Mouse (Mus musculus): ENCODE results near the gene Hnrnpk. TPM values are rescaled to one million over a fixed set of nuclear protein-coding genes. Genes with fewer than 3 reads are reported as not detected.
"Not testable (repeated sequence)": the region's sequence is repeated elsewhere in the genome, so short reads cannot be mapped to it uniquely, and the experiment has no call there.

Hnrnpk gene
- polyA plus RNA-seq, 1 experiment from 2014 or later = 1,646 TPM

DNA sequence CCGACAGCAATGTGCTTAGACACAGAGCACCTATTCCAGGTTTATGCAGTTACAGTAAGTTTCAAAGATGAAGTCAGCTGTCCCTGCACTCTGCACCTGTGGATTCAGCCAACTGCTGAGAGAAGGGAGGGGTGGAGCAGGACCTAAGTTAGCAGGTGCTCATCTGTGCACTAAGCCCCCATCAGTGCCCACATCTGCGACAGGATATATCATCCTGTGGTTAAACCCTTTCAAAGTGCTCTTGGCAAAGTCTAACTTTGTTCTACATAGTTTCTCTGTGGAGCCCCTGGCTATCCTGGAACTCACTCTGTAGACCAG, 30.0 kb downstream of the Hnrnpk start:
- Histone ChIP-seq H3K36me3 (ENCODE audit: control insufficient read depth, insufficient read depth, low read length) (no peaks in the 10 kb centered on the region), H3K27me3 (ENCODE audit: control insufficient read depth, insufficient read depth, low read depth, low read length) (no peaks in the 10 kb centered on the region), H3K4me2 (ENCODE audit: low read depth, low read length) (no peak overlapping the region), H3K9ac (ENCODE audit: low read length) (no peak overlapping the region), H3K27ac (ENCODE audit: low read length) (no peak overlapping the region), H3K9me3 (ENCODE audit: control insufficient read depth, low read length) (peaks cover 9% of the 10 kb centered on the region; the same call in 1 of the 2 replicates), H3K4me1 (replicated peaks; ENCODE audit: control insufficient read depth, insufficient read depth, low read length) (no peaks in the 10 kb centered on the region), H3K4me3 (ENCODE audit: low read length) (no peak overlapping the region)
- ATAC-seq (ENCODE audit: low read depth) = 0 out of 2 replicates have a peak, but pooled peaks have one; percentile 7
- WGBS = 76% methylated on average over 2 of the region's 2 CpGs

DNA sequence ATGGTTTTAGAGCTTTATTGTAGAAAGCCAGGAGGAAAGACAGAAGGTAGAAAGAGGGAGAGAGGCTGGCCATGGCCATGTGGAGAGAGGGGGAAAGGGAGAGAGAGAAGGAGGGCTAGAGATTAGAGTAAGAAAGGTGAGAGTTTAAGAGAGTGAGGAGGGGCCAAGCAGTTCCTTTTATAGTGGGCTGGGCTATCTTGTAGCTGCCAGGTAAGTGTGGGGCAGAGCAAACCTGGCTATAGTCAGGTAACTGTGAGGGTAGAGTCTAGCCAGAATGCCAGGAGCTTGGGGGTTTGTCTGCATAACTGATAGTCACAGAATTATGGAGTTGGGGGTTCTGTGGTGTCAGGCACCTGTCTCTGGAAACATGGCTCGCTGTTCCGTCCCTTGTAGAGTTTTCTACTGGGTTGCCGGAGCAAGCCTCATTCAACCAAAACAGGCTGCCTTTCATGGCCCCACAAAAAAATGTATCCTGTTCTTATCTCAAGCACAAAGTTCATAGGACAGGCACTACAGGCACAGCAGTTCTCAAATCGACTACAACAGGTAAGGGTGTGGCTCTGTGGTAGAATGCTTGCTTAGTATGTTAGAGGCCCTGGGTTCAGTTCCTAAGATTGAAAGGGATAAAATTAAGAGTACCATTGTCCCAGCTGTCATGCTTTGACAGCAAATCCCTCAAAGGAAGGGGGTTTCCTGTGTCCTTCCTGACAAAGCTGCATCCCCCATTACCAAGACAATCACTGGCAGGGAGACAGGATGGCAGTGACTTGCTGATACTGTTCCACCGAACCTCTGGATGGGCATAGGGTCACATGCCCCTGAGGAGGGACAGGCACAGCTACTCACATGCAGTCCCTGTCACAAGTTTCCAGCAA, 30.6 kb downstream of the Hnrnpk start:
- H3K9ac ChIP-seq (ENCODE audit: low read length) = no peak overlapping the region
- 0 out of 2 replicates have a peak, but pooled peaks have one; percentile 54 for ATAC-seq (ENCODE audit: low read depth)
- H3K4me1 ChIP-seq (replicated peaks; ENCODE audit: control insufficient read depth, insufficient read depth, low read length) = no peaks in the 10 kb centered on the region
- peaks cover 9% of the 10 kb centered on the region; the same call in 1 of the 2 replicates for H3K9me3 ChIP-seq (ENCODE audit: control insufficient read depth, low read length)
- H3K27me3 ChIP-seq (ENCODE audit: control insufficient read depth, insufficient read depth, low read depth, low read length) = no peaks in the 10 kb centered on the region
- H3K36me3 ChIP-seq (ENCODE audit: control insufficient read depth, insufficient read depth, low read length) = no peaks in the 10 kb centered on the region
- 69% methylated on average over 5 of the region's 5 CpGs for WGBS
- no peak overlapping the region for H3K27ac ChIP-seq (ENCODE audit: low read length)
- no peak overlapping the region for H3K4me3 ChIP-seq (ENCODE audit: low read length)
- H3K4me2 ChIP-seq (ENCODE audit: low read depth, low read length) = no peak overlapping the region

DNA sequence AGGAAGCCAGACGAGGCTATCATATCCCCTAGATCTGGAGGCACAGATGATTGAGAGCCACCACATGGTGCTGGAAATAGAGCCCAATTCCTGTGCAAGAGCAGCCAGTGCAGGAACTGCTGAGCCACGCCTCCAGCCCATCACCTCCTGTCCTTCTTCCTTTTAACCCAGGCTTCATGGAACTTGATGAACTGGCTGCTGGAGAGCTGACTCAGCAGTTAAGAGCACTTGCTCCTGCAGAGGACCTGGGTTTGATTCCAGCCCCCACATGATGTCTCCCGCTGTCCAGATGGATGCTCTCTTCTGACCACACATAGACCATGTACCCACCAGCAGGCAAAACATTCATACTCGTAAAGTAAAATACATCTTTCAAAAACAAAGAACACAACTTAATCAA, 34.3 kb downstream of the Hnrnpk start:
- WGBS = 55% methylated on average over 4 of the region's 4 CpGs
- no peaks in the 10 kb centered on the region for H3K27me3 ChIP-seq (ENCODE audit: control insufficient read depth, insufficient read depth, low read depth, low read length)
- H3K4me2 ChIP-seq (ENCODE audit: low read depth, low read length) = no peak overlapping the region
- no peaks in the 10 kb centered on the region for H3K9me3 ChIP-seq (ENCODE audit: control insufficient read depth, low read length)
- no peaks in the 10 kb centered on the region for H3K36me3 ChIP-seq (ENCODE audit: control insufficient read depth, insufficient read depth, low read length)
- no peaks in the 10 kb centered on the region for H3K4me1 ChIP-seq (replicated peaks; ENCODE audit: control insufficient read depth, insufficient read depth, low read length)
- no peak overlapping the region for H3K9ac ChIP-seq (ENCODE audit: low read length)
- no peak overlapping the region for H3K27ac ChIP-seq (ENCODE audit: low read length)
- H3K4me3 ChIP-seq (ENCODE audit: low read length) = no peak overlapping the region
- no peak for ATAC-seq (ENCODE audit: low read depth)

DNA sequence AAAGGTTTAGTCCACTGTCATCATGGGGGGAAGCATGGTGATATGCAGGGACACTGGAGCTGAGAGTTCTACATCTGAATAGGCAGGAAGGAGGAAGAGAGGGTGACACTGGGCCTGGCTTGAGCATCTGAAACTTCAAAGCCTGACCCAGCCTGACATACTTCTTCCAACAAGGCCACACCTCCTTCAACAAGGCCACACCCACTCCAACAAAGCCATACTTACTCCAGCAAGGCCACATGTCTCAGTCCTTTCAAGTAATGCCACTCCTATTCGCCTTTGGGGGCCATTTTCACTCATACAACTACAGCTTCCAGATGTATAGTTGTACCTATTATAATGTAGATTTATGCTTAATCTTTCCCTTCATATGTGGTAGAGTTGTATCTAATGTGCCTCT, 35.5 kb downstream of the Hnrnpk start:
- Histone ChIP-seq H3K4me2 (ENCODE audit: low read depth, low read length) (no peak overlapping the region), H3K27ac (ENCODE audit: low read length) (no peak overlapping the region), H3K9ac (ENCODE audit: low read length) (no peak overlapping the region), H3K4me3 (ENCODE audit: low read length) (no peak overlapping the region), H3K36me3 (ENCODE audit: control insufficient read depth, insufficient read depth, low read length) (no peaks in the 10 kb centered on the region), H3K9me3 (ENCODE audit: control insufficient read depth, low read length) (no peaks in the 10 kb centered on the region), H3K4me1 (replicated peaks; ENCODE audit: control insufficient read depth, insufficient read depth, low read length) (no peaks in the 10 kb centered on the region), H3K27me3 (ENCODE audit: control insufficient read depth, insufficient read depth, low read depth, low read length) (no peaks in the 10 kb centered on the region)
- WGBS = 76% methylated on average over 1 of the region's 1 CpGs
- ATAC-seq (ENCODE audit: low read depth) = no peak

DNA sequence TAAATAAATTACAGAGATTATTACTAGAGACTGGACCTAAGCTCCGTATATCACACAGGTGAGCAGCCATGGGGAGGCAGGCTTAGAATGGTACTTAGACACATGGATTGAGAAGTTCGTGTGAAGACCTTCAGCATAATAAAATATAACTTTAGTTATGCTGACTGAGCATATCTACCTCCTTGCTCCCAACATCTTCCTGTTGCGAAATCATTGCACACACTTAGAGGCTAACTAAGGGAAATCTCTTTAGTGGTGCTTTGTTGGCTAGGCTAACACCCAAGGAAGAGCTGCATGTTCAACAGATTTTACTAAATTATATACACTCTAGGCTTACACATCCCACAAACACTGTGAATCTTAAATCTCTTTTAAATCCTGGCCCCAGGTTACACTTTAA, 36.8 kb downstream of the Hnrnpk start:
- Histone ChIP-seq H3K9ac (ENCODE audit: low read length) (no peak overlapping the region), H3K4me2 (ENCODE audit: low read depth, low read length) (no peak overlapping the region), H3K36me3 (ENCODE audit: control insufficient read depth, insufficient read depth, low read length) (no peaks in the 10 kb centered on the region), H3K9me3 (ENCODE audit: control insufficient read depth, low read length) (peaks cover 2% of the 10 kb centered on the region; the same call in 1 of the 2 replicates), H3K27ac (ENCODE audit: low read length) (no peak overlapping the region), H3K27me3 (ENCODE audit: control insufficient read depth, insufficient read depth, low read depth, low read length) (no peaks in the 10 kb centered on the region), H3K4me3 (ENCODE audit: low read length) (no peak overlapping the region), H3K4me1 (replicated peaks; ENCODE audit: control insufficient read depth, insufficient read depth, low read length) (no peaks in the 10 kb centered on the region)
- ATAC-seq (ENCODE audit: low read depth) = no peak
- WGBS = 81% methylated on average over 3 of the region's 3 CpGs

DNA sequence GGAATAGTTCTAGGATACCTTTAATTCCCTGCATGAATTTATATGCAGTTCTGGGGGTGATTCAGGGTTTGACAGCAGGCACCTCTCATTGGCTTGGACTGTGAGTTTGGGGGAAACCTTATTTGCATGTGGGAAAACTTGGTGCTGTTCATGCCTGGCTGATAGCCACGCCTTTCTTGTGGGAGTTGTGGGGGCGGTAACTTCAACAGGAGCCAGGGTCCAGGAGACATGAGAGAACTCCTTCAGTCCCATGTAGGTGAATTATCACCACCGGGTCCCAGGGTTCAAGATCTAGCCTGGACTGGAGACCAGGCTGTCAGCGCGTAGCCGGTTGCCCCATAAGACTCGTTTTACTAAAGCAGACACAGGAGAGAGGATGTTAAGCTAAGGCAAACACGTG, 38.0 kb downstream of the Hnrnpk start:
- not testable (repeated sequence) for ATAC-seq (ENCODE audit: low read depth)
- WGBS = 78% methylated on average over 8 of the region's 8 CpGs

DNA sequence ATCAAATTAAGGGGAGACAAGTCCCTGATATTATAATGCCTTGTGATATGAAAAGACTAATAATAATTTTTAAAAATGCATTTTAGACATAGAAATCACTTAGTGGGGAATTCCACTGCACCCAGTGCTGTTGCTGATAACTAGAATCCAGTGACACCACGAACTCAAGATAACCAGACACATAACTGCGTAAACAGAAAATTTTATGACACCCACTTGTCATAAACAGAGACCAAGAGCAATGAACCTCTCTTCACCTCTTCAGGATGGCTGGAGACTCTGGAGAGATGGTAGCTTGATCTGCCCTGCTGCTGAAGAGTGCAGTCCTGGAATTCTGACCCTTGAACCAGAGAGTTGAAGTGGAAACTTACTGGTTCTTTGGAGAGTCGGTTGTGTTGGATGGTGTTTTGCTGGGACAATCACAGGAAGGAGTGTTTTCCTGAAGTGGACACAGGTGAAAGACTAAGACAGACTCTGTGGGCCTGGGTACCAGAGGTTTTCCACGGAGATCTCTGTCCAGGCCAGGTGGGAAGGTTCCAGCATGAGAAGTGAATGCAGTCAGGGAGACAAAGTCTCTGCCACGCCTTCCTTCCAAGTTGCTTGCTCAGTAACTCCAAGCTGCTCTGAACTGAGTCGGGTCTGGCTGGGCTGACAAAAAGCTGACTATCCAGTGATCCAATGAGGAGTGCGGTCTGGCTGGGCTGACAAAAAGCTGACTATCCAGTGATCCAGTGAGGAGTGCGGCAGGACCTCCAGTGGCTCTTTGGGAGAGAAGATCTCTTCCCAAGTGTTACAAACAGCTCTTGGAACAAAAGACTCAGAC, 38.6 kb downstream of the Hnrnpk start:
- Histone ChIP-seq H3K27me3 (ENCODE audit: control insufficient read depth, insufficient read depth, low read depth, low read length) (no peaks in the 10 kb centered on the region), H3K4me3 (ENCODE audit: low read length) (no peak overlapping the region), H3K4me2 (ENCODE audit: low read depth, low read length) (no peak overlapping the region), H3K9ac (ENCODE audit: low read length) (no peak overlapping the region), H3K9me3 (ENCODE audit: control insufficient read depth, low read length) (peaks cover 2% of the 10 kb centered on the region; the same call in 1 of the 2 replicates), H3K36me3 (ENCODE audit: control insufficient read depth, insufficient read depth, low read length) (no peaks in the 10 kb centered on the region), H3K27ac (ENCODE audit: low read length) (no peak overlapping the region), H3K4me1 (replicated peaks; ENCODE audit: control insufficient read depth, insufficient read depth, low read length) (no peaks in the 10 kb centered on the region)
- no peak for ATAC-seq (ENCODE audit: low read depth)
- WGBS = 61% methylated on average over 8 of the region's 8 CpGs

More for the DNA sequence above, 38.0 kb downstream of the Hnrnpk start:
- not testable (repeated sequence) for H3K4me3 ChIP-seq (ENCODE audit: low read length); H3K27me3 ChIP-seq (ENCODE audit: control insufficient read depth, insufficient read depth, low read depth, low read length); H3K4me2 ChIP-seq (ENCODE audit: low read depth, low read length); H3K9me3 ChIP-seq (ENCODE audit: control insufficient read depth, low read length); H3K27ac ChIP-seq (ENCODE audit: low read length); H3K36me3 ChIP-seq (ENCODE audit: control insufficient read depth, insufficient read depth, low read length); H3K4me1 ChIP-seq (replicated peaks; ENCODE audit: control insufficient read depth, insufficient read depth, low read length); H3K9ac ChIP-seq (ENCODE audit: low read length)

DNA sequence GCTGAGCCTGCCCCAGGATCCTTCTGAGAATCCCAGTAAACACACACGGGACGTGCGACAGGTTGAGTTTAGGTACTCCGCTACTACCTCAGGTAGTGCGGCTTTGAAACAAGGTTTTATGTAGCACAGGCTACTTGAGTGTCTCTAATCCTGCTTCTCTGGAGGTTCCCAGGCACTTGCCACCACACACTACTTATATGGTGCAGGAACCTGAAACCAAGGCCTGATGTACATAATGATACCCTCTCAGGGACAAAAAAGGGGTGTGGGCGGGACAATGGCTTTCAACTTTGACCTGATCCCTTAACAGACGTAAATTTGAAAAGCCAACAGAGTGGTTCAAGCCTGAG, 43.9 kb downstream of the Hnrnpk start:
- Histone ChIP-seq H3K9me3 (ENCODE audit: control insufficient read depth, low read length) (peaks cover 2% of the 10 kb centered on the region; the same call in 1 of the 2 replicates), H3K27ac (ENCODE audit: low read length) (no peak overlapping the region; the same call in 1 of the 2 replicates), H3K4me1 (replicated peaks; ENCODE audit: control insufficient read depth, insufficient read depth, low read length) (no peaks in the 10 kb centered on the region), H3K4me2 (ENCODE audit: low read depth, low read length) (peak overlapping the region; percentile 97), H3K4me3 (ENCODE audit: low read length) (peak overlapping the region; percentile 69), H3K9ac (ENCODE audit: low read length) (peak overlapping the region; percentile 48; the same call in 1 of the 2 replicates), H3K27me3 (ENCODE audit: control insufficient read depth, insufficient read depth, low read depth, low read length) (no peaks in the 10 kb centered on the region), H3K36me3 (ENCODE audit: control insufficient read depth, insufficient read depth, low read length) (no peaks in the 10 kb centered on the region)
- 2% methylated on average over 7 of the region's 7 CpGs for WGBS
- peak; percentile 65; the same call in 1 of the 2 replicates for ATAC-seq (ENCODE audit: low read depth)

DNA sequence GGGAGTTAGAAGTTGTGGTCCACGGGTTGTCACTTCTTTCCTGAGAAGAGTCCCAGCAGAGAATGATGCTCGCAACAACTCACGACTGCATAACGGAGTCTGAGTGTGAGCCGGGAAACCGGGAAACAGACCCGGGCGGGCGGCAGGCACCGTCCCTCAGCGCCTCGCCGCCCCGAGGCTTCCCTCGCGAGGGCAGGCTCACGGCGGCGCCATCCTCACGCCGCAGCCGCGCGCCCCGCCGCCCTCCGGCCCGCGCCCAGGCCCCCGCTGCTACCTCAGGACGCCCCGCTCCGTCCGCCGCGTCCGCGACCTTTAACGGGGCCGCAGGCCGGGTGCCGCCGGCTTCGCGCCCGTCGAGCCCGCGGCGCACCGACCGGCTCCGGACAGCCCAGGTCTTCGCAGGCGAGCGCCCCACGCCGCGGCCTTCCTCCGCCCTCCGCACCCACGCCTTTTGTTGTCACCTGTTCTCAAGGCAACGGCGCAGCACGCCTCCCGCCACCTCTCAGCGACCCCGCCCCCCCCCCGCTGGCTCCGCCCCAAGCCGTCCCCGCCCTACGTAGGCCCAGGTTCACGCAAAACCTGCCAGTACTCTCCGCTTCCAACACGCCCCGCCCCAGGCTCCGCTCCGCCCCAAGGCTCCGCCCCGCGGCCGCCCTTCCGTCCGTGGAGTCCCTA, 44.4 kb downstream of the Hnrnpk start, which contains the start of gene Kif27:
TSS of gene Kif27 (minus strand) at position 494 of the 675 bp plus-strand sequence.
- WGBS = under 1% methylated on average over 75 of the region's 85 CpGs
- Histone ChIP-seq H3K4me2 (ENCODE audit: low read depth, low read length) (peak within 1 kb of the TSS; percentile 97), H3K27me3 (ENCODE audit: control insufficient read depth, insufficient read depth, low read depth, low read length) (no peaks in the 10 kb centered on the region), H3K9me3 (ENCODE audit: control insufficient read depth, low read length) (peaks cover 2% of the 10 kb centered on the region; the same call in 1 of the 2 replicates), H3K4me3 (ENCODE audit: low read length) (peak within 1 kb of the TSS; percentile 69), H3K36me3 (ENCODE audit: control insufficient read depth, insufficient read depth, low read length) (no peaks in the 10 kb centered on the region), H3K27ac (ENCODE audit: low read length) (no peak within 1 kb of the TSS; the same call in 1 of the 2 replicates), H3K9ac (ENCODE audit: low read length) (peak within 1 kb of the TSS; percentile 66), H3K4me1 (replicated peaks; ENCODE audit: control insufficient read depth, insufficient read depth, low read length) (no peaks in the 10 kb centered on the region)
- peak; percentile 99 for ATAC-seq (ENCODE audit: low read depth)
